Mouse (Mus musculus) monocyte, adult 5-6 weeks (primary cell): ENCODE measurements around the gene Lrrc4. TPM values are rescaled to one million over a fixed set of nuclear protein-coding genes. Genes with fewer than 3 reads are reported as not detected.

Experiments used
- ATAC-seq: fragments of 153-309, 156-312 bp; replicated peaks from 2 replicates; pipeline ENCODE4 v1.8.0; 2017; ENCODE audit warnings: mild to moderate bottlenecking; ENCODE audit not compliant: low TSS enrichment, insufficient number of reproducible peaks, severe bottlenecking, poor library complexity, low FRiP score
- total RNA-seq: library from RNA; stranded (forward); fragments of 200-1000, 200-491, 200-594 nt; gene quantifications from 3 replicates; pipeline ENCODE4 v1.2.3, GENCODE M21; 2017

Gene Lrrc4
- total RNA-seq, 1 experiment from 2014 or later: not detected

DNA sequence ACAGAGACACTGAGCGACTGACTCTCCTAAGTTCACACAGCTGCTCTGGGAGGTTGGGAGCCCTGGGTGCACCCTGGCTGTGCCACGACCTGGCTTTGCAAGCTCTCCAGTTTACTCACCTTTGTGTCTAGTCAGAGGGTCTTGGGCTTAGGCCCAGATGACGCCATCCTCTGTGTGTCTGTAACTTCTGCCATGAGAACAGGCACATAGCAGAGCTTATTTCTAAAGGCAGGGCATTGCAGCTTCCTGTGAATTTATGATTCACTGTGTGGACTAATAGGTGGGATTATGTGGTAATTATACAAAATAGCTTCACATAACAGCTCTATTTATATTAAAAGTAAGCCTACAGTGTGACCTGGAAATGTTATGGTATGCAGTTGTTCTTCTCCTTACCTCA, 168.5 kb downstream of the Lrrc4 start:
- ATAC-seq: no peak

DNA sequence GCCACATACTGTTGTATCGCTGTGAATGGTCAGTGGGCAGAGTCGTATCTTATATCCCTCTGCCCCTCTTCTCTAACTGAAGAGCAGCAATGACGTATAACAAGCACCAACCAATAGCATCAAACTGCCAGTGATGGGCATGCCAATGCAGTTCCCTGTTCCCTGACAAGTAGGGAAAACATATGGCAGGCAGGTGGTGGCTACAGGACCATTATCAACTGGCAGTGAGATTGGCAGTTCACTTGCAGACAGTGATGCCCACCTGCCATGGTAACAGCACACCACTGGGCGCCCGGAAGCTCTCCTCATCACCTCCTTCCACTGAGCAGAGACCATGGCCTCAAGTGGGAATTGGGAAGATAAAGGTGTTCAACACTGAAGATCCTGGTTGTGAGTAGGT, 175.0 kb downstream of the Lrrc4 start:
- no peak for ATAC-seq

DNA sequence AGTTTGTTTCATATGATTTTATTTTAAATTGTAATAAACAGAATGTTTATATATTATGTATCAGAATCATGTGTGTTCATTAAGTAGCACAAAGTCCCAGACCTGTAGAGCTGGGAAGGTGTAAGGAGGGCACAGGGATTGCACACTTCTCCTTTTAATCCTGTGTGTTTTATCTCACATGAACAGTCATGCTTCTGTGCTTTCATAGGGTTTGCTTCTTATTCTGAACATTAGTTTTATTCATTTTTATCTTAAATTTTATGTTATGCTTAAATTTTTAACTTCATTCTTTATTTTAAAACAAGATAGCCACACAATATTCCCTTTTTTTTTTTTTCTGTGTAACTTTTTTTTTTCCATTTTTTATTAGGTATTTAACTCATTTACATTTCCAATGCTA, 186.3 kb downstream of the Lrrc4 start:
- ATAC-seq: no peak

DNA sequence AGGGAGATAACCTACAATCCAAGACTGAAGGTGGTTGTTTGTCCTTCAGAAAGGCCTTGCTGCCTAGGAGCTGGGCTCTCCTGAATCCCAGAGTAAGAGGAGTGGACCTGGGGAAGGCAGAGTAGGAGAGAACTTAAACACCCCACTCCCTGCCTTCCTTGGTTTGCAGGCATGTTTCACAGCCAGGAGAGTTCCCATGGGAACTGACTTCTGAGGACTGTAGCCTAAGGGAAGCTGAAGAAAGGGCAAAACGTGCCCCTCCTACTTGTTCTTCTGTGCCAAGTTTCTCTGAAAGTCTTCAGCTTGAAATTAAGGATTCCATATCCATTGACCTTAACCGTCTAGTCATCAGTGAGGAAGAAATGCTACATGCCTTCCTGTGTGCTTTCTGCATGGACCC, 188.6 kb downstream of the Lrrc4 start:
- no peak for ATAC-seq

DNA sequence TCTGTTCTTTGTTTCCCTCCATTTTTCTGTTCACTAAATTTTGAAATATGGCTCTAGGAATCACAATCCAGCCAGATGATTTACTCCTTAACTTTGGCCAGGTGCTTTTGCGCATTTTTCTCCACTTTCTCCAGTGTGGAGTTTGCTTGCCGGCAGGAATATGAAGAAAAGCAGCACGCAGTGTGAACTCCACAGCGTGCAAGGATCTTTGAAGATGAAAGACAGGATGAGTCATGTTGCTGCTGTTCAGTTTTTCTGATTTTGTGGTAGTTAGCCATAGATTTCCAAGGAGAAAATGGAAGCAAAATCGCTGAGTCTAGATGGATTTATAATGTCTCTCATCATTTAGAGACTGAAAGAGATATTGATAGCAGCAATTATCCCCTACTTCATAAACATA, 191.5 kb downstream of the Lrrc4 start:
- ATAC-seq: no peak

DNA sequence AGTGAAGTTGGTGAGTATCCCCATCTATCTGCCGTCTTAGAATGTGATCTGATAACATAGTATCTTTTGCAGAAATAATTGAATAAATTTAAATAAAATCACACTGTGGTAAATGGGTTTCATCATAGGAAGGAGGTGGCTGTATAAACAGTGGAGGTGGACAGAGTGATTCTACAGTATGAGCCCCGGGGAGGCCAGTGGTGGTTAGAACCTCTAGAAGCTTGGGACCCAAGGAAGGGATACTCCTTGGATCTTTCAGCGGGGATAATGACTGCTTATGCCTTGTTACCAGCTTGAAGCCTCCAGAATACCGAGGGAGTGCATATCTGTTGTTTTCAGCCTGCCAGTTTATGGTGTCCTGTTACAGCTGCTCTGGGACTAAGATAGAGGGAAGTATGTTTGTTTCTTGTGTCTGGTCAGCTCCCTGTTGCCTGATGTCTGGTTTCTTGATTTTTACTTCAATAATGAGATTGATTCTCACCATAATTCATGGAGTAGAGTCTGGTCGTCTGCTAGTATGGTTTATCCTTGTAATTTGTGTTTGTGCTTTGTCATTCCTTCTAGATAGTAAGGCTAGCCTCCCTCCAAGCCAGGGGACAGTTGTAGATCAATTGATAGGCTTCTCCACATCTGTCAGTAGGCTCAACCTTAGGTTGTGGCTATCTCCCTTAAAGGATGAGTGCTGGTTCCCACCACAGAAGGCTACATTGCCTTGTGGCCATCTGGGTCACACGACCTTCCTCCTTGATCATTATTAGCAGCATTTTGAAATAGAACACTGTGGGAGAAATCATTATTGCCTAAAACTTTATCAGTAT, 195.8 kb downstream of the Lrrc4 start:
- no peak for ATAC-seq

DNA sequence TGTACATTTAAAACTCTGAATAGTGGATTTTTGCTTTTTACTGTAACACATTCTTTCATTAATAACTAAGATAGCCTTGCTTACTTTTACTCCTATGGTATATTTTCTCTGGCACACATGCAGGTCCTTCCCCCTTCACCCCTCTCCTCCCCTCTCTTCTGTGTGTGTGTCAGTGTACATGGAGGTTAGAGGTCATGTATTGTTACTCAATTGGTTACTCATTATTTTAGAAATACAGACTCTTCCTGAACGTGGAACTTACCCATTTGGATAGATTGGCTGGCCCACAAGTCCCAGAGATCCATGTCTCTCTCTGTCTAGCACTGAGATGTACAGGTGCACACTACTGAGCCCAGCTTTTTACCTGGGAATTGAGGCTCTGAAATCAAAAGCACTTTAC, 196.5 kb downstream of the Lrrc4 start:
- no peak for ATAC-seq

DNA sequence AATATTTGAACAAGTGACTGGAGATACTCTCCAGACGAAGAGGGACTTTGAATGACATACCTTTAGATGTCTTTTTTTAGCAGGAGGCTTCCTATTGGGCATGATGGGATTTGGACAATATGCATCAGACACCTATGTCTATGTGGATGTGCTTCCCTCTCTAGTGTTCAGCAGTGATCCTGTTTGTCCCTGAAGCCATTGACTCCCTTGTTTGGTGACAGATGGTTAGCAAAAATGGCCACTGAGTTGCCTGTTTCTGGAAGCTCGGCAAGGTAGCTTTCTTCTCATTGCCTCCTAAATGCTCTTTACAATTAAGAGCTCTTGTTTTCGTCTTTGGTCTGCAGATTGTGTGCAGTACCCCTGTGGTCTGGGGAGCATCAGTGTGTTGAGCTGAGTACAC, 197.9 kb downstream of the Lrrc4 start:
- ATAC-seq: no peak

DNA sequence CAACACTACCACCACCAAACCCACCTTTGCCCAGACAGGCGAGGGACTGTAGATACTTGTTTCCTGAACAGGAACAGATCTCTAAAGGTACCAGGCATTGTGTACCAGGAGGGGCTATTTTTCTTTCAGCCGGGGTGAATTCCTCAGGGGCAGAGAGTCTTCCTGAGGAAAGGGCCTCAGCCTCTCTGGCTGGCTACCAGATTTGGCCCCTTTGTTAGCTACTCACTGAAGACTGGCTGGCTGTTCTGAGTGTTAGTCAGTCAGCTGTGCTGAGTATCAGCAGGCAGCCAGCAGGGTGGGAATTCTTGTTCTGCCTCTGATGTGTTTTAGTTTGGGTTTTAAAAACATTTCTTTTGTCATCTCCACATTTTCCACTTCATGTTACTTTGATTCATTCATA, 198.4 kb downstream of the Lrrc4 start:
- no peak for ATAC-seq

DNA sequence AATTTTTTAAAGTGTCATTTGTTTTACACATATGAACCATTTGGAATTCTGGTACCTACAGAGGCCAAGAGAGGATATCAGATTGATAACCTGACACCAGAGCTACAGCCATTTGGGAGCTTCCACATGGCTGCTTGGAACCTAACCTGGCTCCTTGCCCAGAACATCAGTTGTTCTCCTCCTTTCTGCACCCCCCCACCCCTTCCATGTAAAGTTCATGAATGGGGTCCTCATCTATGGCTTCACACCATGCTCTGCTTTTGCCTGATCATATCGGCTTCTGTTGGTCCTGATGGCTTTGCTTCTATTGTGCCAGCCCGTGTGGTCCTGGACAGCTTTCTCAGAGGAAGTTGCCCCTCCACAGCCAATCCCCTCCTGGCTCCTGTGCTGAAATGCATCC, 200.6 kb downstream of the Lrrc4 start:
- ATAC-seq: no peak

DNA sequence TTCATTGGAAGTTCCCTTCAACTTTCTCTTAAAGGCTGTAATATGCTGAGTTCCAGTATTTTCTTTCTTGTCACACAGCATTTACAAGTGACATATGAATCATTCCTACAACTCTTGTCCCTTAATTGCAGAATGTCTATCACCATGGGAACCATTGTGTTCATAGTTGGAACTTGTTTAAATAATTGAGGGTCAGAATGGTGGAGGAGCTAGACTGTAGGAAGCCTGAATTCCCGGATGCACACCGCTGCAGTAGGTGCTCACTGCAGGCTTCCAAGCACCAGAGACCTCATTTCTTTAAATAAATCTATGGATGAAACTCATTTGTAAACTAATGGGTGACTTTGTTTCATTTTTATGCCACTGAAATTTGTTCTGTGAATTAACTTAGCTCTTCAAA, 201.7 kb downstream of the Lrrc4 start:
- ATAC-seq: no peak

DNA sequence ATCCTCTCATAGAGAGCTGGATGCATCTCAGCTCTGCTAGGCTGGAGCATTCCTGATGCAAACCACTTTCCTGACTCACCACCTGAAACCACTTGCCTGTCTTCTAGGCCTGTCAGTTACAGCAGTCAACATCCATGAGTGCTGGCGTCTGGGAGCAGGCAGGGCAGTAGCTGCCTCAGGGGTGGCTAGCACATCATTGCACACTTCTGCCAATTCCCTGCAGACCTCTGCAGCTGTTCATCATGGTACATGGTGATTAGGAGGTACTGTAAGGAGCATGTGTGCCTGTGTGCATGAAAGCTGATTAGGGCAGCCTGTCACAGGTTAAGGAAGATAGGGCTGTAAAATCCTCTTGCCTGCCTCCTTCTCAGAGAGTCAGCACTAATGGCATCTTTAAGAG, 203.1 kb downstream of the Lrrc4 start:
- no peak for ATAC-seq

DNA sequence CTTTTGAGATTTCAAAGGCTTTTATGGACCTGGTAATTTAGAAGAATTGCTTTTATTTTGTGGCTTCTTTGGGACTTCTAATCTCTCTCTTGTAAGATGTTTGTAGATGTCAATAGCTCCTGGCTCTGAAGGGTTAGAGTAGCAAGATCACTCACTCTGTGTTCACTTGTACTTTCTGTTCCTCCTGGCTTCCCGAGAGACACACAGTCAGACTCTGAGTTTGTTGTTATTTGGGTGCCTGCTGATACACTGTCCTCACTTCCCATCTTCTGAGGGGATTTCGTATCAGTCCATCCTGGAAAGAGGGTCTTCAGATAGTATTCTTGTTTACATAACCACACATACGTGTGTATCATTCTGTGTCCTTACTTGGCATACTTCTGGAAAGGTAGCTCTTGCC, 208.6 kb downstream of the Lrrc4 start:
- ATAC-seq: no peak

DNA sequence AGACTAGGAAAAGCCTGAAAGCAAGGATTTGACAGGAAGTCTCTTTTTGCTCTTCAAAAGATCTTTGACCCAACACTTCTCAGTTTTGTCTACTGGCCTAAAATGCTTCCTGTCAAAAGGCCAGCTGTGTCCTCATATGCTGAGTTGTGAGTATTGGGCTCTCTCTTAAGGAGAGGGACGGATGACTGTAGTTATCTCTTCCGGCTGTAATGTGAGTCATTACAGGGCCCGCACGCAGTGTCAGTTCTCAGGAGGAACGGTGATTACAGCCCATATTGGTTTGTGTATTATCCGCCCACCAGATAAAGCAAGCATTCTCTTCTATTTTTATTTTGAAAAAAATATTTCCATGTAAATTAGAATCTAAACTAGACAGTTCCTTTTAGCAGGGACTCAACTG, 209.0 kb downstream of the Lrrc4 start:
- ATAC-seq: no peak

DNA sequence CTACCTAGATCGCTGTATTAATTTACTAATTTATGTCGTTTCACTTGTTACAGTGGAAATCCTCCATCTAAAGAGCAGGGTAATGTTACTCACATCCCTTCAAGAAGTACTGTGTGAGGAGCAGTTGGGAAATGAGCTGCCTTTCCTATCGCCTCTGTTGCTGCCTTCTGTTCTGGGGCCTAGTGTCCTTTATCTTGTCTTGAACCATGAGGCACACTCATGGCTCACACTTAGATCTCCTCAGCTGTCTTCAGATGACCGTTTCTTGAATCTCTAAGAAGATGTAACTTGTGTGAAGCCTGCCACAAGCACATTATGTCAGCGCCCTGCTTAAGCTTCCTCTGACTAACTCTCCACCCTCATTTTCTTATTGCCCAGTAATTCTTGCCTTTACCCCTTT, 209.6 kb downstream of the Lrrc4 start:
- no peak for ATAC-seq

DNA sequence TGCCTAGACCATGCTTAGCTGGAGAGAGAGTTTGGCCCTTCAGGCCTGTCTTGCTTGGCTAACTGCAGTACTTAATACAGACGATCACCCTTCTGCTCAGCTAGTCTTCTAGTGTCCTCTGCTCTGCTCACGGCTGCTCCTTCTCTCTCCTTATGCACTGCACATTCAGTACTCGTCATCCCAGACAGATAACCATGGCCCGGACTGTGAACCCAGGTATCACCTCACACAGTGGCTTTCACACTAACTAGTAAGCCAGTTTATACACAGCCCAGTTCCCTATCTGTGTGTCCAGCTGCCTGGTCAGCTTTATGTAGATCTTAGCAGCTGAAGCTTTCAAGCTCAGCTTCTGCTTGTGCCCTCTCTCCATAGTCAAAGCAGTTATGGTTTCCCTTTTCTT, 210.1 kb downstream of the Lrrc4 start:
- no peak for ATAC-seq

DNA sequence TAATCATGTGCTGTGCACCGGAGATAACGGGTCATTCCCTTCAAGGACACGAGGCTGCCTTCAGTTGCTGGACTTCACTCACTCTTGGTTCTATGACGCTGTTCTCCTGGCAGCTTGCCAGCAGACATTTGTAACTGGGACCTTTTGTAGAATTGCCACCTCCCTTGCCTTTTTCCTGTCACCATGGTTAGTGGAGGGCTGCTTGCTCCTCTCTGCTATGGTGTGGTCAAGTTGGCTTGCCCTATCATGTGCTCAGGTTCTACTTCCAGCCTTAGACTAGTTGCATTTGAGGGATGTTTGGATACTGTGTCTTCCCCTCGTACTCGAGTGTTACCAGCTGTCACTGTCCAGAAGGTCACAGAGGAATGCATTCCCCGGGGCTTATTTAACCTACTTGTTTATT, 212.8 kb downstream of the Lrrc4 start:
- ATAC-seq: no peak

DNA sequence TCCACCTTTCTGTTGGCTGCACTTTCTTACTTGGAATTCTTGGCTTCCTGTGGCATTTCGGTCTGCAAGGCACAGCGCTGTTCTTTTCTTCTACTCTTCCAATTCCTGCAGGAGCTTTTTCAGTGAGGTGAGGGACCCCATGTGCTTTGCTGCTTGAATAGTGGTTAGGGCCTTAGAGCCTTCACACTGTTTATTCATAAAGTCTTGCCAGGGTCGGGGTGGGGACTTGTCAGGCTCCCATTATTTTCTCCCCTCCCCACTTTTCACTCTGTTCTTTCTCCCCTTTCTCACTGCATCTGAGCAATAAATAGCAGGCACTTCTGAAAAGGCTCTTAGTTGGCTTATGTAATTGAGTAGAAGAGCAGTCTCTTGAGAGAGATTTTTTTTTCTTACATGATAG, 213.2 kb downstream of the Lrrc4 start:
- ATAC-seq: no peak

DNA sequence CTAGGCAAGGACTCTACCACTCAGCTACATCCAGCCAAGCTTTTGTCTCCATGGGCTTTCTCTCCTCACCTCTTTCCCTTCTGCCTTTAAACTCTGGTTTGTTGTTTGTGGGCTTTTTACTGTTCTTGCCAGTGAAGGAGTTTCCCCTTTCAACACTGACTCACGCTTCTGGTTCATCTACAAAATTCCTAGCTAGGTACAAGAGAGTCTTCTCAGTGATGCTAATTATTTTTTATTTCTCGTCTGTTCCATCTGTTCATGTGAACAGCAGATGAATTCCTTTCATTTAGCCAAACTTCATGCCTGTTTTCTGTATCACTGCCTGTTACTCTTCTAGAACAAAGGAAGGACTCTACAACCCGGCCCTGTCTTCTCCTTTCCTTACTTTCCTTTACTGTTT, 215.6 kb downstream of the Lrrc4 start:
- no peak for ATAC-seq

DNA sequence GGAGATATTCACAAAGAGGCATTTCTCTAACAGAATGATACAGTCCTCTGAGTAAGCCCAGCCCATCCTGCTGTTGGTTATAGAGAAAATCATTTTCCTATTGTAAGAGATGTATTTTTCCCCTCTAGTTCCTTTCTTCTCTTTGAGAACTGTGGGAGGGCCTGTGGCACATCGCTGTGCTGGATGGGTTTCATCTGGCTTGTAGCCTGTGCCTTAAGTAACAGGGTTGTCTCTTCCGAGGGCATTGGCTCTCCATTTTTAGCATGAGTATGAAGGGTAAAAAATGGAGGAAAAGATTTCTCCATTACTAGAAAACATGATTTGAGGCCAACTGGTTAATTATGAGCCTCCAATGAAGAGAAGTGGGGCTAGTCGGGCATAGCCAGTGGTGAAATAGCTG, 216.1 kb downstream of the Lrrc4 start:
- ATAC-seq: no peak

DNA sequence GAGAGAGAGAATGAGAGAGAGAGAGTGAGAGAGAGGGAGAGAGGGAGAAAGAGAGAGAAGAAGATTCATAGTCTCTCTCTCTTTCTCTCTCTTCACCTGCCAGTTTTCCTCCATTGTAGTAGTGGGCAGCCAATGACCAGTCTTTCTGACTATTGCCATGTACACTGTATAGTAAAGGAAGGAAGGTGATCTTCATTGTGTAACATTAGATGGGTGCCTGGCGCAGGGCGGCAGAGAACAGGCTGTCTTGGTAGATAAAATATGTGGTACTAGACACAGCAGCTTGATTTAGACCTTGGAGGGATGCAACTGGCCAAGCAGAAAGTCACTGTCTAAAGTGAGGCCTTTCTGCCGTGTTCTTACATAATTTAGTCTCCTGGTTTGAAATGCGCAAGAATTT, 216.7 kb downstream of the Lrrc4 start:
- ATAC-seq: no peak
